Mouse (Mus musculus): Measurements from ENCODE around the gene Traf3. TPM values are rescaled to one million over a fixed set of nuclear protein-coding genes. Genes with fewer than 3 reads are reported as not detected.

Traf3 gene
- total RNA-seq, 2 experiments from 2014 or later: 9.5 to 14.5 TPM

DNA sequence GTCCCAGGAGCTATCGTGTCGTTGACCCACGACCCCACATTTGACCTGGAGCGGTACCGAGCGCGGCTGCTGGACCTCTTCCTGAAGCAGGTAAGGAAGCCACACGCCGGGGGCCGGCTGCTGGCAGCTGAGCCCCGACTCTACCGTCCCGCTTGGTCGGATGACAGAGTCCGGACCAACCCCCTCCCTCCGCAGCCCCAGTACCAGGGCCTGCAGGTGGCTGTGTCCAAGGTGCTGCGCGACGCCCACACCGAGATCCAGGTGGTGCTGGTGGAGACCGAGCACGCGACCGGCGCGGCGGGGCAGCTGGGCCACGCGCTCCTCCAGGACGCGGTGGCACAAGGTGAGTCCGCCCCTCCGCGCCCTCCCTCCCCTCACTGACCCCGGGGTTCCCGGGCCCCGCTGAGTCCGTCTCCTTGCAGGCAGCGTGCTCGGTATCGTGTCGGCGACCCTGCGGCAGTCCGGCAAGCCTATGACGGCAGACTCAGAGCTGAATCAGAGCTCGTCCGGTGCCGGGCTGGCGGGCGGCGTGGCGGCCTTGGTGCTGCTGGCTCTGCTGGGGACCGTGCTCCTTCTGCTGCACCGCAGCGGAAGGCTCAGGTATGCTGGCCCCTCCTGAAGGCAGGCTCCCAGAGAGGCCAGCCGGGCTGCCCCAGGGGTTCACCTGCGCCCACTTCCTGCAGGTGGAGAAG, 109.1 kb downstream of the Traf3 start:
- intact Hi-C loops (cut with DNase I): no loop called here
- no peak for TF ChIP-seq CTCF (IDR thresholded peaks at IDR 0.05)
- Histone ChIP-seq H3K27ac (no peak overlapping the region), H3K4me3 (peak overlapping the region; percentile 63)
- peak; percentile 26 for DNase-seq

DNA sequence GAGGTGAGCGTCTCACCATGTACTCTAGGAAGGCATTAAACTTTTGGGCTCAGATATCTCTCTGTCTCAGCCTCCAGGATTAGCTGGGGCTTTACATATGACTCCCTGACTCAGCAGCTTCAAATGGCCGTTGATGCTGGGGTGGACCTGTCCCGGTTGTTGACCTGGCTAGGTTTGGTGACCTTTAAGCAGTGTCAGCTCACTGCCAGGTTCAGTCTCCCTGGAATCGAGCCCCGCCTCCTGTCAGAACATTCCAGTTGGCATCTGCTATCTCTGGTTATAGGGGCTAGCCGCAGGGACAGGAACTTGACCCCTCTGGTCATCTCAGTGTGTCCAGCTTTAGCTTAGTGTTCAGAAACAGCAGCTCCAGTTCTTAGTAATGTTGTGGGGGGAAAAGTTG, 110.2 kb downstream of the Traf3 start:
- no peak for TF ChIP-seq CTCF (IDR thresholded peaks at IDR 0.05)
- intact Hi-C loops (cut with DNase I): no loop called here
- DNase-seq: peak; percentile 80
- H3K4me3 ChIP-seq: no peak overlapping the region
- no peak overlapping the region for H3K27ac ChIP-seq

DNA sequence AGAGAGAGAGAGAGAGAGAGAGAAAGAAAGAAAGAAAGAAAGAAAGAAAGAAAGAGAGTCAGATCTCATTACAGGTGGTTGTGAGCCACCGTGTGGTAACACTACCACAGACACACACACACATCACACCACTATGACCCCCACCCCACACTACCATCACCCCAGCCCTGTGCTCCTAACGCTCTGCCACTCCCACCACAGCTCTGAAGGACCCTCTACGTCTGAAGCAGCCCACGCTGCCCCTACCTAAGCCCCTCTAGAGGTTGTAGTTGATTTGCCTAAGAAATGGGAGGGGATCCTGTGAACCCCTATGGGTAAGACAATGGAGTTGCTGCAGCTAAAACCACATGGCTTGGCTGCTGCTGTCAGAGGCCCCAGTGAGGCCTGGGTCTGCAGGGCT, 117.4 kb downstream of the Traf3 start:
- intact Hi-C loops (cut with DNase I): no loop called here
- H3K27ac ChIP-seq: no peak overlapping the region
- TF ChIP-seq CTCF (IDR thresholded peaks at IDR 0.05): no peak
- H3K4me3 ChIP-seq: no peak overlapping the region
- DNase-seq: no peak

DNA sequence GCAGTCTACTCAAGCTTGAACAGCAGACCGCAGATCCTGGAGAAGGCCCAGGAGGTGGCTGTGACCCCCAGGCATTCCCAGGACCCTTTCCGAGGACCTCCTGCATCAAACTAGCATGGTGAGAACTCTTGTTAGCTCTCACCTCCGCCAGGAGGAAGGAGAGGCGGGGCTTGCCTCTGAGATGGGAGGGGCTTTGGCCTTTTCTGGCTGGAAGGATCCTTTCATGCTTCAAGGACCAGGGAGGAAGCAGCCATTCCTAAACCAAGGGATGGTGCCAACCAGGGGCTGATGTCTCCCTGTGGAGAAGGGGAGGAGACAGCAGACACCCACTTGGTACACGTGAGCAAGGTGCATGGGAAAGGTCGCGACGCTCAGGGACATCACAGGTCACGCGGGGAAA, 118.4 kb downstream of the Traf3 start:
- intact Hi-C loops (cut with DNase I): no loop called here
- DNase-seq: no peak
- Histone ChIP-seq H3K4me3 (no peak overlapping the region), H3K27ac (no peak overlapping the region)
- no peak for TF ChIP-seq CTCF (IDR thresholded peaks at IDR 0.05)

DNA sequence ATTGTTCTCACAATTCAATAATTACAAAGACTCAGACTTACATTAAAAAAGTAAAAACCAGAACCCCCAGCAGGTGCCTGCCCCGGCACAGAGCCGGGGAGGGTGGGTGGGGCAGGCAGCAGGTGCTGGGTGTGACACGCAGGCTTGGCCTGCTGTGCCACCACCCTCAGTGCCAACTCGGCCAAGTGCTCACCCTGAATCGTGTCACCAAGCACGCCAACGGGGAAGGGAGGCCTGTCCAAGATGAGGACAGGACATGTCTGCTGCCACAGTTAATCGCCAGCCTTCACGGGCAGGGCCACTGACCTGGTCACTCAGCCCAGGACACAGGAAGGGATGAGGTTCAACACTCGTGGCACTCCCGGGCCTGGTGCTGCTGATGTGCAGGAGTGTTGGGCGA, 126.9 kb downstream of the Traf3 start:
- Histone ChIP-seq H3K27ac (peak overlapping the region; percentile 73), H3K4me3 (no peak overlapping the region)
- peak; percentile 89 for DNase-seq
- intact Hi-C loops (cut with DNase I): no loop called here
- no peak for TF ChIP-seq CTCF (IDR thresholded peaks at IDR 0.05)

DNA sequence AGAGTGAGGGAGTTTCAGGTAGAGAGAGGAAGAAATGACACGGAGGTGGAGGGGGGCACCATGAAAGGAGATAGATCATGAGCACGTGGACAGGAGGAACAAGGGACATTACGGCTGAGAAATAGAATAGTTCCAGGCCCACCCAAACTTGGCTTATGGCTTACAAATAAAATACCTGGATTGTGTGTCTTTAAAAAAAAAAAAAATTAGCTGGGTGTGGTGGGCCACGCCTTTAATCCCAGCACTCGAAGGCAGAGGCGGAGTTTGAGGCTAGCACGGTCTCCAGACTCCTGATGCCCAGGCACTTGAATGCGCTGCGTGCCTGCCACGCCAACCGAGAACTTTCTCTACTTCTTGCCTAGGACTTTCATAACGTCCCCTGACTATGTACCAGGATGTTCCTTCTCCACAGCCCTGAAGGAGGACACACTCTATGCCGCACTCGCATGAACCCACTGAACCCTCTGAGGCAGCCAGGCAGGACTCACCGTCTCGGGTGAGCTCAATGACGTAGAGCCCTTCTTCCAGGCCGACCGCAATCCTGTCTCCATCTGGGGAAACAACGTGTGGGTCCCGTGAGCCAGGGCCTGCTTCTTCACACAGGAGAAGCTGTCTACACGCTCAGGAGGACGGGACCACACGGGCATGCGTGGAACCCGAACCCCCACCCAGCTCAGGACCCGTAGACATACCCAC, 135.3 kb downstream of the Traf3 start:
- DNase-seq: no peak
- TF ChIP-seq CTCF (IDR thresholded peaks at IDR 0.05): no peak
- H3K4me3 ChIP-seq: no peak overlapping the region
- H3K27ac ChIP-seq: no peak overlapping the region
- intact Hi-C loops (cut with DNase I): no loop called here

DNA sequence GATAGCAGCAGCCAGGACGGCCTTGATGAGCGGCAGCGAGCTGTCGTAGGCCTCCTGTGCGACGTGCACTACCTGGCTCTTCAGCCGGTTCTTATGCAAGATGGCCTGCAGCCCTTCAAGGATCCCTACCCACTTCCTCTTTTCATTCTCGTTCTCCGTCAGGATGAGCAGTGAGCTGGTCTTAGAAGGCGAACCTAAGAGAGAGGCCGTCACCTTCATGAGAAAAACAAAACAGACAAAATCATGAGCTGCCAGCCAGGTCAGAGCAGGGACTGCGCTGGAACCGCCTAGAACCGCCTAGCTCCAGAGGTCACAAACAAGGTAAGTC, 135.8 kb downstream of the Traf3 start:
- intact Hi-C loops (cut with DNase I): no loop called here
- no peak for DNase-seq
- Histone ChIP-seq H3K4me3 (no peak overlapping the region), H3K27ac (no peak overlapping the region)
- TF ChIP-seq CTCF (IDR thresholded peaks at IDR 0.05): no peak

DNA sequence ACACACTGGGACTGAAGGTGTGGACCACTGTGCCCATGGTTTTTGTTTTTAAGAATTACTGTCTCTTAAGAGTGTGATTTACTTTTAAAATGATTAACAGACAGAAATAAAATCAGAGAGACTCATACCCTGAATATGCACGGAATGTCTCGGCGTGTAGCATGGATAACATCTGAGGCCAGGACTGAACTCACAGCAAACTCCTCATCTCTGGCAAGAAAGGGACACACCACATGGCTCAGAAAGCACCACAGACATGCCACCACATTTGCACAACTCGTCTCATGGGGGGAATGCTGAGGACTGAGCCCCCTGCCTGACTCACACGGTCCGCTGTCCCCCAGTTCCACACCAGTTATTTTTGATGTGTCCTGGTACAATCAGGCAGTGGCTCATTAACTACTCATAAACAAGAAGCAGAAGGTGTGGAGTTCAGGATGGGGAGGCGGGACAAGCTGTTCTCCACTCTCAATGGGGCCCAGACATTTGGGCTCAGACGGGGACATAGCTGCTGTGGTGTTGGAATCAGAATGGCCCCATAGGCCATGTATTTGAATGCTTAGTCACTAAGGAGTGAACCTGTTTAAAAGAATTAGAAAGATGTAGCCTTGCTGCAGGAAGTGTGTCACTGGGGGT, 137.7 kb downstream of the Traf3 start:
- intact Hi-C loops (cut with DNase I): no loop called here

DNA sequence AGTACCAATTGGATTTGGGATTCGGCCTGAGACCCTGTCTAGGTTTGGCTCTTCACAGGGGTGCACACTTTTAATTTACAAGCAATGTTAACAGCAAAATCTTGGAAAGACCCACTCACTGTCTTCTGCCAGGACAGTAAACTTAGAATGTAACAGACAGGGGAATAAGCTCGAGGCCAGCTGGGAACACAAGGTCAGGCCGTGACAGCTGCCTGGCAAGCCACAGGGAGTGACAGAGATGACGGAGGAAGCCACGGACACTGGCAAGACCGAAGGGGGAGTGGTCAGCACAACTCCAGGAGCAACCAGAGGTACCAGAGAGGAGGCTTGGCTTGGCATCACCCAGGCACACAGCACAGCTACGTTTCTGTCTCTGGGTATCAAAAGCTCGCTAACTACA, 140.7 kb downstream of the Traf3 start:
- Histone ChIP-seq H3K27ac (peak overlapping the region; percentile 62), H3K4me3 (no peak overlapping the region)
- TF ChIP-seq CTCF (IDR thresholded peaks at IDR 0.05): no peak
- intact Hi-C loops (cut with DNase I): no loop called here
- peak; percentile 81 for DNase-seq

More for the DNA sequence above, 137.7 kb downstream of the Traf3 start:
- H3K4me3 ChIP-seq: no peak overlapping the region
- no peak overlapping the region for H3K27ac ChIP-seq
- no peak for TF ChIP-seq CTCF (IDR thresholded peaks at IDR 0.05)
- no peak for DNase-seq

DNA sequence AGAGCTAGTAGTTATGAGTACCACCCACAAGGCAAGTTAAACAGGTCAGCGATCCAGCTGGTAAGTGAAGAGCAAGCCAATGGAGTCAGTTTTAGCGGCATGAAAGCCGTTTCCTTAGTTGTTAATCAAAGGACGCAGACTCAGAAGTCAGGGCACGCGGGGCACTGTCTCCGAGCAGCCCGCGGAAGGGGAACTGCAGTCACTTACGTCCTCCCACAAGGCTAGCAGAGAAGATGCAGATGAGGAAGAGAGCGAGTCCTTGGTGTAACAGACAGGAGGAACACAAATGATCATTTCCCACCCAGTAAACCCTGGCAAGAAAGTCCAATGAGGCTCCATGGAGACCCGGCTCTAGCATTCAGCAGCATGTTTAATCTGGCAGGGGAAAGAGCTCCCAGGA, 143.1 kb downstream of the Traf3 start:
- Histone ChIP-seq H3K4me3 (no peak overlapping the region), H3K27ac (no peak overlapping the region)
- intact Hi-C loops (cut with DNase I): no loop called here
- no peak for TF ChIP-seq CTCF (IDR thresholded peaks at IDR 0.05)
- DNase-seq: no peak

DNA sequence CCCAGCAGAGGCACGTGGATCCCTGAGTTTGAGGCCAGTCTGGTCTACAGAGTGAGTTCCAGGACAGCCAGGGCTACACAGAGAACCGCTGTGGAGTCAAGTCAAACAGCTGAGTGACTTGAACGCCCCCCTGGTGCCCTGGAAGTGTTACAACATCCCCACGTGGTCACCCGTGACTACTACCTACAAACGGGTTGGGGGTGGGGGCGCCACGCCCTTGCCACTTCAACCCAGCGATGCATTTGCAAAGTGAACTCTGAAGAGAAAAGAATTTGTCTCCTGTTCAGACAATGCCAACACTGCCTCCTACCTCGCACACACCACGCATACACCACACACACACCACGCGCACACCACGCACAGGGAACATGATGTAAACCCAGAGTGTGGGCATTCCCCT, 143.8 kb downstream of the Traf3 start:
- intact Hi-C loops (cut with DNase I): no loop called here
- DNase-seq: no peak
- H3K27ac ChIP-seq: no peak overlapping the region
- no peak overlapping the region for H3K4me3 ChIP-seq
- TF ChIP-seq CTCF (IDR thresholded peaks at IDR 0.05): no peak

DNA sequence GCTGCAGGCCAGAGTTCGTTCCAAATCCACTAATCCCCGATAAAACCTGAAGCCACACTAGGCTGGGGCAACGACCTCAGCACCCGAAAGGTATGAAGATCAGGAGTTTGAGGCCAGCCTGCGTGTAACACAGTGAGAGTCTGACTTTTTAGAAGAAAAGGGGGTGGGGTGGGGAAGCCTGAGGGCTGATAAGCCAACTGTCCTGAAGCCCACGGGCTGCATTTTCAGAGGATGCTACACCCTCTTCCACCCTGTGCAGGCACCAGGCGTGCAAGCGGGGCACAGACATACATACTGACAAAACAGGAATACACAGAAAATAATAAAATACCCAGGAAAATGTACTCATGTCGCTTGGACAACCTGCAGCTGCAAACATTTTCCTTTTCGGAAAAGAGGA, 145.6 kb downstream of the Traf3 start:
- no peak overlapping the region for H3K4me3 ChIP-seq
- no peak for DNase-seq
- H3K27ac ChIP-seq: no peak overlapping the region
- TF ChIP-seq CTCF (IDR thresholded peaks at IDR 0.05): no peak
- intact Hi-C loops (cut with DNase I): no loop called here

DNA sequence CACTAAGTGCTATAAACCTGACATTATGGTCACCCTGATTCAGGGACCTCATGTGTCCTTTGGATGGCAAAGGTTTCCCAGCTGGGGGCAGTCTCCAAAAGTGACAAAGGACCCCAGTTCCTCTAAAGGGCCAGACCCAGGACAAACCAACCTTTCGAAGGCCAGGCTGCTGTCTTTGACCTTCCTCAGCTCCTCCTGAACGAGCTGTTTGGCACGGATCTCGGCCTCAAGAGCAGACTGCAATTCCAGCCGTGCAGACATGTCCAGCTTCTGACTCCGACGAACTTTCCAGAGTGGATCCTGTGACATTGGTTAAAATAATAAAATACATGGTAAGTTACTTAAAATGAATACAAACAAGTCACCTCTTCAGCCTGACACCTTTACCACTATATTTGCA, 148.1 kb downstream of the Traf3 start:
- DNase-seq: no peak
- Histone ChIP-seq H3K27ac (no peak overlapping the region), H3K4me3 (no peak overlapping the region)
- no peak for TF ChIP-seq CTCF (IDR thresholded peaks at IDR 0.05)
- intact Hi-C loops (cut with DNase I): no loop called here

Other genes with a start within 250 kb of the Traf3 start
- gene Ankrd9, start 187.3 kb upstream of the Traf3 start, total RNA-seq (2021): 100 to 1,000 TPM; 150 to 203 TPM
- gene Rcor1, start 127.0 kb upstream of the Traf3 start, total RNA-seq (2021): 1 to 10 TPM; 6.8 to 8.5 TPM
- under 1 TPM in 1 of 2 experiments, not detected in 1; 0.28 TPM for gene 4930595D18Rik, start 18.1 kb downstream of the Traf3 start, total RNA-seq (2021)
- not detected for gene Amn, start 104.7 kb downstream of the Traf3 start, total RNA-seq (2021)
- 10 to 100 TPM; 16.3 to 24.3 TPM for gene Cdc42bpb, start 211.3 kb downstream of the Traf3 start, total RNA-seq (2021)
- gene Lbhd2, start 240.4 kb downstream of the Traf3 start, total RNA-seq (2021): not detected

Measured in gastrocnemius, adult 2 months (tissue).